Mouse (Mus musculus) hindbrain, embryonic 13.5 days (tissue): ENCODE measurements around the gene Hspa12a. TPM values are rescaled to one million over a fixed set of nuclear protein-coding genes. Genes with fewer than 3 reads are reported as not detected.

Source experiments
- ATAC-seq: fragments of 200-750 bp; cut with Nextera tagmentation; 2 replicates; pipeline ENCODE4 v1.8.0; 2017; ENCODE audit warnings: moderate TSS enrichment; ENCODE audit not compliant: low FRiP score
- H3K27ac ChIP-seq: fragments of 300-500 bp; sonication (generic); 2 replicates; pipeline ENCODE4 v1.5.1; 2015; ENCODE audit warnings: inconsistent platforms, mild to moderate bottlenecking, moderate library complexity
- H3K27me3 ChIP-seq: fragments of 300-500 bp; sonication (generic); 2 replicates; pipeline ENCODE4 v1.6.1; 2015; ENCODE audit warnings: mild to moderate bottlenecking, inconsistent platforms
- H3K36me3 ChIP-seq: fragments of 300-500 bp; sonication (generic); 2 replicates; pipeline ENCODE4 v1.6.1; 2015; ENCODE audit warnings: mild to moderate bottlenecking, inconsistent platforms
- H3K4me1 ChIP-seq: fragments of 300-500 bp; sonication (generic); replicated peaks from 2 replicates; pipeline ENCODE4 v1.6.1; 2015; ENCODE audit warnings: inconsistent platforms
- H3K4me2 ChIP-seq: fragments of 300-500 bp; sonication (generic); 2 replicates; pipeline ENCODE4 v1.6.1; 2015; ENCODE audit warnings: inconsistent platforms, mild to moderate bottlenecking, moderate library complexity
- H3K4me3 ChIP-seq: fragments of 300-500 bp; sonication (generic); 2 replicates; pipeline ENCODE4 v1.5.1; 2015; ENCODE audit warnings: mild to moderate bottlenecking, inconsistent platforms
- H3K9ac ChIP-seq: fragments of 300-500 bp; sonication (generic); 2 replicates; pipeline ENCODE4 v1.6.1; 2015; ENCODE audit warnings: mild to moderate bottlenecking, inconsistent platforms
- H3K9me3 ChIP-seq: fragments of 300-500 bp; sonication (generic); 2 replicates; pipeline ENCODE4 v1.6.1; 2016; ENCODE audit warnings: inconsistent platforms
- WGBS: fragments of 180-500 bp; shearing (Covaris S2); methylation state at CpG from one replicate; pipeline ENCODE4 v1.1.7; 2015; 5-methylcytosine and 5-hydroxymethylcytosine counted together
- microRNA-seq: library from miRNA; unstranded; fragments of <30 nt; microRNA quantifications from one replicate; pipeline ENCODE4, GENCODE M21; 2016
- polyA plus RNA-seq: library from polyadenylated mRNA; unstranded; fragments of >200 nt; fragmentation: Nextera tagmentation; extraction: Ambion mirVana; gene quantifications from 2 replicates; pipeline ENCODE4 v1.2.1, GENCODE M21; 2015

Gene Hspa12a
- polyA plus RNA-seq, 1 experiment from 2014 or later, result 49.0 TPM

GRCm38 (mm10) chr19:58751504-58751903 lies 191.9 kb downstream of the Hspa12a start:
- 83% methylated on average over 2 of the region's 2 CpGs for WGBS
- no peak overlapping the region for H3K9ac ChIP-seq

GRCm38 (mm10) chr19:58750822-58751221 lies 192.6 kb downstream of the Hspa12a start:
- Histone ChIP-seq H3K36me3 (no peaks in the 10 kb centered on the region), H3K27me3 (no peaks in the 10 kb centered on the region), H3K27ac (no peak overlapping the region), H3K4me1 (no peaks in the 10 kb centered on the region), H3K4me2 (no peak overlapping the region), H3K9me3 (peaks cover 8% of the 10 kb centered on the region; the same call in 1 of the 2 replicates), H3K9ac (no peak overlapping the region), H3K4me3 (no peak overlapping the region)
- 86% methylated on average over 2 of the region's 2 CpGs for WGBS
- no peak for ATAC-seq

More at GRCm38 (mm10) chr19:58751504-58751903, 191.9 kb downstream of the Hspa12a start:
- ATAC-seq, result no peak
- peaks cover 8% of the 10 kb centered on the region; the same call in 1 of the 2 replicates for H3K9me3 ChIP-seq
- no peak overlapping the region for H3K4me2 ChIP-seq
- no peaks in the 10 kb centered on the region for H3K36me3 ChIP-seq
- H3K4me1 ChIP-seq, result no peaks in the 10 kb centered on the region
- H3K27ac ChIP-seq, result no peak overlapping the region
- H3K4me3 ChIP-seq, result no peak overlapping the region
- no peaks in the 10 kb centered on the region for H3K27me3 ChIP-seq

GRCm38 (mm10) chr19:58747498-58748000 lies 195.9 kb downstream of the Hspa12a start:
- H3K4me2 ChIP-seq, result no peak overlapping the region
- H3K9ac ChIP-seq, result no peak overlapping the region
- H3K27ac ChIP-seq, result no peak overlapping the region
- H3K27me3 ChIP-seq, result no peaks in the 10 kb centered on the region
- ATAC-seq, result no peak
- 90% methylated on average over 9 of the region's 9 CpGs for WGBS
- H3K36me3 ChIP-seq, result no peaks in the 10 kb centered on the region
- H3K9me3 ChIP-seq, result no peaks in the 10 kb centered on the region
- no peaks in the 10 kb centered on the region for H3K4me1 ChIP-seq
- H3K4me3 ChIP-seq, result no peak overlapping the region

Small RNAs within 50 kb of the gene (microRNA-seq; reads per million reads assigned to microRNA genes)
- 1.6 reads per million for gene Mir3086

Other genes with a start within 250 kb of the Hspa12a start
- gene Pnliprp1, start 214.8 kb downstream of the Hspa12a start, polyA plus RNA-seq, result 0.13 and 9.9 TPM in 2 replicates
- gene Pnliprp2, start 183.9 kb downstream of the Hspa12a start, polyA plus RNA-seq, result not detected in 2 replicates
- not detected in 2 replicates for gene 1700019N19Rik, start 149.2 kb downstream of the Hspa12a start, polyA plus RNA-seq
- gene Eno4, start 229 bp downstream of the Hspa12a start, polyA plus RNA-seq, result 1.0 and 2.4 TPM in 2 replicates
- 29.6 and 29.8 TPM in 2 replicates for gene Shtn1, start 132.4 kb upstream of the Hspa12a start, polyA plus RNA-seq
- gene Vax1, start 226.4 kb upstream of the Hspa12a start, polyA plus RNA-seq, result not detected in 2 replicates